Mouse (Mus musculus) layer of hippocampus, adult 2 months (tissue): ENCODE results near the gene Trp53bp1. TPM values are rescaled to one million over a fixed set of nuclear protein-coding genes. Genes with fewer than 3 reads are reported as not detected.

Experiments
- DNase-seq, 2 experiments: peaks; one replicate each; pipeline ENCODE4 v3.0.0; 2022; ENCODE audit warnings: low spot score in 2 of 2
- H3K27ac ChIP-seq: fragments of 200-600 bp; 2 replicates; pipeline ENCODE4 v1.8.1; 2022
- H3K4me3 ChIP-seq: fragments of 200-600 bp; 2 replicates; pipeline ENCODE4 v1.8.1; 2022; ENCODE audit warnings: mild to moderate bottlenecking
- CTCF ChIP-seq: fragments of 200-600 bp; conservative IDR thresholded peaks from 2 replicates; pipeline ENCODE4 v1.8.1; 2022; ENCODE audit warnings: antibody characterized with exemption, mild to moderate bottlenecking, moderate library complexity
- total RNA-seq, 2 experiments: library from RNA; stranded (reverse); gene quantifications; 2 replicates each; pipeline ENCODE4 v1.2.3; 2021

Trp53bp1 gene
- total RNA-seq, 2 experiments from 2014 or later: 148 to 162 TPM

DNA sequence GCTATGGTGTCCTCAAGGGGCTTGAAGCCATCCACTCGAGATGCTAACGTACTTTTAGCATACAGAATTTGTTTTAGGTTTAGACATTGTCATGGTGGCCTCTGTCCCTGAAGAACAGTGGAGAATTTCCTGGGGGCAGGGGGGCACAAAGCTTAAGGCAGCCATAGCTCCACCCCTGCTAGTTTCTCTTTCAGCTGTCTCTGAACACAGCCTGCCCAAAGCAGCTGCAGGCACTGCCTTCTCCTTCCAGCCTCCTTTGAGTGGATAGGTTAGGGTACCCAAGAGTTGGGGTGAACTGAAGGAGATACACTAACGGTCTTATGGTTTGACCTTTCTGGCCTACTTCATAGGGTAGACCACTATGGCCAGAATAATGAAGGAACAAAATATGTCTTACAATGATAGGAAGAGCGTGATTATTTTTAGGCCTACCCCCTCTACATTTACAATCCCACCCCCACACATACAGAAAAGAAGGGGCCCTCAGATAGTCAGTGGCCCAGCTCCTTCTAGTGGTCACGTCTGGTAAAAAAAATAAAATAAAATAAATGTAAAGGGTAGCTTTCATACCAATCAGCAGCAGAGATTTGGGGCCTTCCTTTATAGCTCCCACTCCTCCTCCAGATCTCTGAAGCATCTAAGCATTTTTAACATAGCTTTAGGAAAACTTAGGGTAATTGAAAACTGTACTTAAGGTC, 21.3 kb upstream of the Trp53bp1 start:
- Histone ChIP-seq H3K27ac (peak overlapping the region; percentile 55), H3K4me3 (no peak overlapping the region)
- peak; percentile 63 for TF ChIP-seq CTCF
- DNase-seq: no peak

DNA sequence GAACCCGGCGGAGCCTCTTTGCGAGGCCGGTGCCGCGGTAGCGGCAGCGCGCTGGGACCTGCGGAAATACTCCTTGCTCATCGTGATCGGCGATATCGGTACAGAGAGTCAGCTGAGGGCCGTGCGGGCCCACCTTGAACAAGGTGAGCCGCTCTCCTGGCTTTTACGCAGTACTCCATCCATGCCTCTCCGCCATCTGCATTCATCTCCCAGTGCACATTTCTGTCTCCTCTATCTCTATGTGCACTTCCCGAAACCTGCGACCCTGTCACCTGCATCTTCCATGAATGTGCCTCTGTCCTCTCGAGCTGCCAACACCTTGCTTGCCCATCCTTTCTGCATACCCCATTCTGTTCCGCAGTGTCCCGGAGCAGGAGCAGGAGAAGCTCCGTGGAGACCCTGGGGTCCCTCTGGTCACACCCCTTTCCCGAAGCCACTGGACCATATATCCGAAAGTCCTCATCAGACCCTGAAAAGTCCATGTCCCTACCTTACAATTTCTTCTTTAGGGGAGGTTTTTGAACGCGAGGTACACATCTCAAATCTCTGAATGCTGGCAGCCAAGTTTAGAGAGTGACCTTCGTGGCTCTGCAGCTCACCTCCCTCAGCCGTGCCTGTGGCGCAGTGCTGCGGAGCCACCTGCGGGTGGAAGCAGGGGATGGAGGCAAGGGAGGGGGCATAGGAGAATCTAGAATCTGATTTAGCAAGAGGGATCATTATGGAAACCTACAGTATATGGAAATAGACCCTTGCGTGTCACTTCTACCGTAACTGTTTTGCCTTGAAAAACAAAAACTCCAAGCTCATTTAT, 18.7 kb upstream of the Trp53bp1 start:
- DNase-seq: no peak

DNA sequence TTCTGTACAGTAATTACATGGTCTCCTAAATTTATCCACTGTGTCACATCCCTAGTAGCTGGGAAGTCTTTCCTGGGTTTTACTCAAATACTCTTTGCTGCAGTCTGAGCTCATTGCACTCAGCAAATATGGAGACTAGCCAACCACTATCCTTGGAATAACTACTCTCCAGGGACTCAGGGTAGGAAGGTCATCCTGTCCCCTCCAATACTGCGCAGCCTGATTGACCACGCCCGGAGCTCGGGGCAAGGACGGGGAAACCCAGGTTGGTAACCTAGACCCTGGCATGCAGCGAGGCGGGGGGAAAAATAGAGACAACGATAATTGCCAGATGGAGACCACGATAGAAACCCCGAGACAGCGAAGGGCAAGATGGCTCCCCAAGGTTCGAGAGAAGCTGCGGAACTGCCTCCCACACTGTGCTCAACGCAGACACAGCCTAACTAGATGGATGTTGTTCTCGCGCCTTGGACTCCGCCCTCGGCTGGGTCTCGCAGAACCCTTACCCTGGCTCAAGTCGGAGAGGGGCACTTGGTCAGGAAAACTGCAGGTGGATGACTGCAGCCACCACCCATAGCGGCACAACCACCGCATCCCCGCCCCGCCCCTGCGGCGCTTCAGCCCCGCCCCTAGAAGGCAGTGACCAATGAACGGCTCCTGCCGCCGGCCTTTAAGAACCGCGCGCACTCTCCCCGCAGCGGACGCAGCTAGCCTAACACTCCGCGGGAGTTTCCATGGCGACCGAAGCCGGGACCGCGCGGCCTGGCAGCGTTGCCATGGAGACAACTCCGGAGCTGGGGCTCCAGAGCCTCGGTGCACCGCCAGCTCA, 17.9 kb upstream of the Trp53bp1 start, which contains the start of gene Map1a:
Gene Map1a (plus strand): TSS at position 700 of the 829 bp plus-strand sequence.
- Histone ChIP-seq H3K4me3 (peak within 1 kb of the TSS; percentile 65), H3K27ac (peak within 1 kb of the TSS; percentile 95)
- DNase-seq: peak; percentile 97 to 98
- peak; percentile 28; the same call in 1 of the 2 replicates for TF ChIP-seq CTCF

More for the DNA sequence above, 18.7 kb upstream of the Trp53bp1 start:
- Histone ChIP-seq H3K4me3 (peak overlapping the region; percentile 65), H3K27ac (peak overlapping the region; percentile 91)
- peak; percentile 59 for TF ChIP-seq CTCF

DNA sequence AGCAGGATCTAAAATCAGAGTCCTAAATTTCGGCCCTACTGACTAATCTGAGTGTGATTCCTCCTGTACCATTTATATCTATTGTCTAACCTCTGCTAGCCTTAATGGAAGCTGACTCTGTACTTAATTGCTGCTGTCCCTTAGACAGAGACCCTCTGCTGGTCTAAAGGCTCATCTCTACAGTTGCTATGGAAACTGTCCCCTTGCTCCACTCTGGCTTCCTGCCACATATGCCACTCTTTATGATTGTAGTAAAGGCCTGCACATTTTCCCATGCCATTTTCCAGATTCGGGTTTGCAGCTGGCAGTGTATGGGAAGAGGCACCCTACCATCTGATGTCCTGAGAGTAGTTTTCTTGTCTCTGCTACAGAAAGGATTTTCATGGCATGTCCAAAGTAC, 16.6 kb upstream of the Trp53bp1 start:
- H3K27ac ChIP-seq: no peak overlapping the region
- no peak for DNase-seq
- no peak overlapping the region for H3K4me3 ChIP-seq
- no peak for TF ChIP-seq CTCF

DNA sequence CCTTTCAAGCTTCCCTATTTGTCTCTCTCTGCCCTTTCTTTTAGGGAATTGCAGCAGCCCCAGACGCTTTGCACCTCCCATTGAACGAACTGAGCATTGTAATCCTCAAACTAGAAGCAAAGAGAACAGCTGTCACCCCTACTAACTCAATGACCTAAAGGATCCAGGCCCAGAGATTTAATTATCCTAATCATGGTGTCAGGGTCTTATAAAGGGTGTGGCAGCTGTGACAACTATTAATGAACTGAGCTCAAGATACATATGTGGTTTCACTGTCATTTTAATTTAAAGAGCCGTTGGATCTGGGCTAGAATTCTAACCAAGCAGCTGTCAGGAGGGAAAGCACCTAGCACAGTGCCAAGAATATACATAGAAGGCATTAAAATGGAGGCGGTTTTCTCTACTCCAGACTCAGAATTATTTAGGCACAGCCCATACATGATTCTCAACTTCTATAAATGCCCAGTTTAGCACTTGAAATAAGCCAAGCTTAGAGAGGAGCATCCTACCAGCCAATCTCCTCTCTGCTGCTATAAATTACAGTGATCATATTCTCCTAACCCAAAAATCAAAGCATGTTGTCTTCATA, 815 bp upstream of the Trp53bp1 start:
- Histone ChIP-seq H3K4me3 (peak overlapping the region; percentile 92), H3K27ac (peak overlapping the region; percentile 97)
- peak in 1 of 2 experiments; percentile 15 for DNase-seq
- TF ChIP-seq CTCF: no peak

DNA sequence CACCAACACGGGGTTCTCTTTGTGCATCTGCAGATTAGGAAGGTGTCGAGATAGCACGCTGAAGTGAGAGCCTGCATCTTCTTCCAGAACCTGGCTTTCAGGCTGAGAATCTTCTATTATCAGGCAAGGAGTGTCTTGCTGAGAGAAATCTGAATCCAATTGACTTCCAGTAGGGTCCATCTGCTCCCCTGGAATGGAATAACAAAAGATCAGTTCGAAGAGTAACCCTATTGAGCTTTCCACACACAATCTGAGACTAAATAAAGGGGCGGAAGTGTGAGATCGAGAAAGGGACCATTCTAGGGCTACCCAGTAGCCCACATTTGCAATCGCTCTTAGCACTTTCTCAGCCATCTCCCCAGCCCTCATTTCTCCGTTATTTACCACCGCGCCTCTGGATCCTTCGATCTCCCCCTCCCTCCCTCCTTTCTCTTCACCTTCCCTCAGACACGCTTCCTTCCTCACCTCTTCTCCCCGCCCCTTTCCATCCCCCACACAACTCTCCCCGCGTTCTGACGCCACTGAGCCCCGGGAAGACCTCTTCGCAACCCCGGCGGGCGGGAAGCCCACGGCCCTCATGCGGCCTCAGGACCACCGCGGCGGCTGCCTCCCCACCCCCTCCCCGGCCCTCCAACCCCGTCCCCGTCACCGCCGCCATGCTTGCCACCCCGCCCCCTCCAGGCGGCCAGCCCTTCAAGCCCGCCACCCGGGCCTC, 529 bp downstream of the Trp53bp1 start:
- no peak for DNase-seq
- Histone ChIP-seq H3K4me3 (peak overlapping the region; percentile 92), H3K27ac (peak overlapping the region; percentile 97)
- TF ChIP-seq CTCF: no peak

DNA sequence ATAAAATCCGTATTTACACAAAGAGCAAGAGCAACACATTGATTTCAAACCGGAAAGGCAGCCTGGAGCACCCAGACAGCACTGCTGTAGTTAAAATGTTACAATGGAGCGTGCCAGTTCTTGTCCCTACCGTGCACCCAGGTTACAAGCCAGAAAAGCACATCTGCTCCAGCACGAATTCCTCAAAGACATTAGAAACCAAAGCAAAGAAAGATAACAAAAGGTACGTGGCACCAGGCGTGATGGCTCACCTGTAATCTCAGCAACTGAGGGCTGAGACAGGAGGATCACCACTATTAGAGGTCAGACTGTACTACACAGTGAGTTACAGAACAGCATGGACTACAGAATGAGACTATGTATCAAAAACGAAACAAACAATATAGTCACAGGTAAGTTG, 2.8 kb downstream of the Trp53bp1 start:
- Histone ChIP-seq H3K27ac (no peak overlapping the region), H3K4me3 (no peak overlapping the region; the same call in 1 of the 2 replicates)
- DNase-seq: no peak
- TF ChIP-seq CTCF: no peak

DNA sequence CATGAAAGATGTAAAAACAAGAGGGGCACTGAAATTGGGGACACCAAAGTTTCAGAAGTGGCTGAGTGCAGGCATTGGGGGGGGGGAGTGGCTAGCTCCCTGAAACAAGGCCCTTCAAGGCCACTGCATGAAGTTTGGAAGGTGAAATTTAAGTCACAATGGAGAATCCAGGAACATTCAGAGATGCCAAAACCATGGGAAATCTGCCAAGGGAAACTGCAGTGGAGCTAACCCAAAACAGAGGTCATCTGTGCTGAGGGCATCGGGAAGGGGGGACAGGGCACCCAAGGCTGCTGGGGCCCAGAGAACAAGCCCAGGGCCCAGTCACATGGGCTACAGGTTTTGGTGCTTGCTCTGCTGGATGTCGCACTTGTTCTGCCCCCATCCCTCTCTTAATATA, 21.4 kb downstream of the Trp53bp1 start:
- Histone ChIP-seq H3K4me3 (no peak overlapping the region), H3K27ac (no peak overlapping the region)
- no peak for TF ChIP-seq CTCF
- DNase-seq: no peak

DNA sequence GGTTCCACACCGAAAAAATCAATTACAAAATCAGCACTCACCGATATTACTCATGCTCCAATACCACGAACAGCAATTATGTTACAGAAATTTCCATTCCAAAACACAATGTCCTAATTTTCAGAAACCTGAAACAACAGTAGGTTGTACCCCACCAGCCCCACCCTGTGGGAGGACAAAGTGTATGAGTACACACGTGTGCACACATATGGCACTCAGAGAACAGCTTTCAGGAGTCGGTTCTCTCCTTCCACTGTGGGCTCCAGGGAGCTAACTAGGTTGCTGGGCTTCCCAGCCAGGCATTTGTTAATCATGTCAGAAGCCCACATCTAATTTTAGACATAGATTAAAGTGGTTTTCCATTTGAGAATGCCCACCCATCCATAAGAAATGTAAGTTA, 27.1 kb downstream of the Trp53bp1 start:
- no peak overlapping the region; the same call in 1 of the 2 replicates for H3K4me3 ChIP-seq
- DNase-seq: peak; percentile 43 to 52
- no peak for TF ChIP-seq CTCF
- peak overlapping the region; percentile 85 for H3K27ac ChIP-seq

DNA sequence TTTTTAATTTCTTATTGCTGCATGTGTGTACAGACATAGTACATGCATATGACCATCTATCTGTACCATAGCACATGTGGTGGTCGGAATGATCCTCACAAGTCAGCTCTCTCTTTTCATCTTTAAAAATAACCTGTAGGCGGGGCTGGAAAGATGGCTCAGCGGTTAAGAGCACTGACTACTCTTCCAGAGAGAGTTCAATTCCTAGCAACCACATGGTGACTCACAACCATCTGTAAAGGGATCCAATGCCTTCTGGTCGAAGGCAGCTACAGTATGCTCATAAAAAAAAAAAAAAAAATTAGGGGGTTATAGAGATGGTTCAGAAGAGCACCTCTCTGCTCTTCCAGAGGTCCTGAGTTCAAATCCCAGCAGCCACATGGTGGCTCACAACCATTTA, 31.8 kb downstream of the Trp53bp1 start:
- Histone ChIP-seq H3K27ac (peak overlapping the region; percentile 59), H3K4me3 (no peak overlapping the region)
- peak in 1 of 2 experiments; percentile 49 for DNase-seq
- TF ChIP-seq CTCF: no peak

DNA sequence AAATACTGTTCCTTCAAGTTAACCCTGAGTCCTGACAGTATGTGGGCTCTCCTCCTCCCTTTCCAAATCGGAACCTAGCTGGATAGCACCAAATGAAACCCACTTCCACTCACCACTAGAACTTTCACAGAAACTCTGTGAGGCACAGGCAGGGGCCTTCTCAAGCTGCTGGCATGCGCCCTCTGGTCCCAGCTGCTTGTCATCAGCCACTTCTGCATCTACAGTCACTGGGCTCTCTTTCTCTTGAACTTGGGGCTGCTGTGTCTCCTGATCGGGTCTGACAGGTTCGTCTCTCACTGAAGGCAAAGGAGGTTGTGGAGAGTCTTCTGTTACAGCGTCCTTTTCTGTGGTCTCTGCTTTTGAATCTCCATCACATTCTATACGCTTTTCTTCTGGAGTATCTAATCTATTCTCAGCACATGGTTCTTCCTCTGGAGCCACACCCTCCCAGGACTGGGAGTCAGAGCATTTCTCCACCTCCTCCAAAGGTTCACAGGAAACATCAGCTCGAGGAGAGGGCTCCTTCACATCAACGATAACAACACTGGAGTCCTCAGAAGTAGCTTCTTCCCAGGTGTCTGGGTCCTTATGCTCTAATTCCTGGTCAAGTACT, 35.6 kb downstream of the Trp53bp1 start:
- TF ChIP-seq CTCF: no peak
- DNase-seq: no peak
- Histone ChIP-seq H3K27ac (no peak overlapping the region), H3K4me3 (no peak overlapping the region)

DNA sequence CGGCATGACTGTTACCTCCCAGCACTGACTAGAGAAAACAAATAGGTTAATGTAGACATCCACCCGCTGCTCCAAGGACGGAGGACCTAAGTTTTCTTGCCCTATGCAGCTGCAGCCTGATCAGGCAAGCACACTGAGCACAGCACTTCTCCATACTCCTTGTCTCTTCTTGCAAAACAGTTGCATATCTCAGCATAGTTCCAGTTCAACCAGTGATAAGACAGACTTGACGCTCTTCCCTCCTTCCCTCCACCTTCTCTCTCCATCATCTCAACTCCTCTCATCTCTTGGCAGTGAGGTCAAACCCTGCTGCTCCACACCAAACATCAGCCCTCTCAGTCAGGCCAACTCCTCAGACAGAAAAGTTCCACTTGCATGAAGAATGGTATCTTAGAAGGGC, 43.1 kb downstream of the Trp53bp1 start:
- no peak overlapping the region for H3K27ac ChIP-seq
- H3K4me3 ChIP-seq: no peak overlapping the region
- DNase-seq: no peak
- TF ChIP-seq CTCF: no peak
